Mouse (Mus musculus) liver, embryonic 13.5 days (tissue): Measurements from ENCODE around the gene Gm20873. TPM values are rescaled to one million over a fixed set of nuclear protein-coding genes. Genes with fewer than 3 reads are reported as not detected.
"Not testable (repeated sequence)": the region's sequence is repeated elsewhere in the genome, so short reads cannot be mapped to it uniquely, and the experiment has no call there.

Source experiments
- ATAC-seq: fragments of 200-750 bp; cut with Nextera tagmentation; 2 replicates; pipeline ENCODE4 v1.8.0; 2017; ENCODE audit warnings: low read depth, mild to moderate bottlenecking, moderate number of reproducible peaks, moderate library complexity
- DNase-seq: peaks from one replicate; pipeline ENCODE4 v3.0.0; 2022
- H3K27ac ChIP-seq: fragments of 300-500 bp; sonication (generic); 2 replicates; pipeline ENCODE4 v1.5.1; 2015; ENCODE audit warnings: moderate library complexity, mild to moderate bottlenecking, inconsistent platforms
- H3K27me3 ChIP-seq: fragments of 300-500 bp; sonication (generic); 2 replicates; pipeline ENCODE4 v1.6.1; 2015; ENCODE audit warnings: mild to moderate bottlenecking, inconsistent platforms
- H3K36me3 ChIP-seq: fragments of 300-500 bp; sonication (generic); 2 replicates; pipeline ENCODE4 v1.6.1; 2015; ENCODE audit warnings: mild to moderate bottlenecking, inconsistent platforms
- H3K4me1 ChIP-seq: fragments of 300-500 bp; sonication (generic); replicated peaks from 2 replicates; pipeline ENCODE4 v1.6.1; 2015; ENCODE audit warnings: inconsistent platforms
- H3K4me2 ChIP-seq: fragments of 300-500 bp; sonication (generic); 2 replicates; pipeline ENCODE4 v1.6.1; 2015; ENCODE audit warnings: inconsistent platforms, mild to moderate bottlenecking, moderate library complexity
- H3K4me3 ChIP-seq: fragments of 300-500 bp; sonication (generic); replicated peaks from 2 replicates; pipeline ENCODE4 v1.5.1; 2015; ENCODE audit warnings: mild to moderate bottlenecking, inconsistent platforms
- H3K9ac ChIP-seq: fragments of 300-500 bp; sonication (generic); 2 replicates; pipeline ENCODE4 v1.6.1; 2015; ENCODE audit warnings: mild to moderate bottlenecking, inconsistent platforms
- H3K9me3 ChIP-seq: fragments of 300-500 bp; sonication (generic); replicated peaks from 2 replicates; pipeline ENCODE4 v1.6.1; 2016; ENCODE audit warnings: inconsistent platforms
- WGBS: fragments of 180-500 bp; shearing (Covaris S2); methylation state at CpG from one replicate; pipeline ENCODE4 v1.1.7; 2015; ENCODE audit not compliant: insufficient replicate concordance; 5-methylcytosine and 5-hydroxymethylcytosine counted together
- polyA plus RNA-seq: library from polyadenylated mRNA; unstranded; fragments of >200 nt; fragmentation: Nextera tagmentation; extraction: Ambion mirVana; gene quantifications from 2 replicates; pipeline ENCODE4 v1.2.1, GENCODE M21; 2015

The Gm20873 gene
- polyA plus RNA-seq = not detected in 2 replicates

DNA sequence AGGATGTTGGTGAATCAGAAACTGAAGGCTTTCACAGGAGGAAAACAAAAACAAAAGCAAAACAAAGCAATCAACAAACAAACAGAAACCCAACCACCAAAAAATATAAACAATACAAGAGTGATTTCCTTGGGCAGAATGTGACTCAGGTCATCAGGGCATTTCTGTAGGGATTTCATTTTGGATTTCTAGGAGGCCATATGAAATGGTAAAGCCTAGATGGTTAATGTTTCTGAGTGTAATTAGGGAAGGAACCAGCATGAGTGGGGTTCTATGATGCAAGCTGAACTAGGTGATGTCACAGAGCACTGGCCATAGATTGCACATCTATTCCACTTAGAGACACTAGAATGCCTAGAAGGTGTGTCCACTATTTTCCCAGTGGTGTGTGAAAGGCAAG is at the start of gene Gm20873:
Gene Gm20873 (plus strand): TSS at position 301 of the 400 bp plus-strand sequence.
- not testable (repeated sequence) for H3K4me3 ChIP-seq, H3K27me3 ChIP-seq, DNase-seq, H3K27ac ChIP-seq, H3K36me3 ChIP-seq, H3K9ac ChIP-seq, H3K4me2 ChIP-seq, H3K4me1 ChIP-seq, ATAC-seq, H3K9me3 ChIP-seq

DNA sequence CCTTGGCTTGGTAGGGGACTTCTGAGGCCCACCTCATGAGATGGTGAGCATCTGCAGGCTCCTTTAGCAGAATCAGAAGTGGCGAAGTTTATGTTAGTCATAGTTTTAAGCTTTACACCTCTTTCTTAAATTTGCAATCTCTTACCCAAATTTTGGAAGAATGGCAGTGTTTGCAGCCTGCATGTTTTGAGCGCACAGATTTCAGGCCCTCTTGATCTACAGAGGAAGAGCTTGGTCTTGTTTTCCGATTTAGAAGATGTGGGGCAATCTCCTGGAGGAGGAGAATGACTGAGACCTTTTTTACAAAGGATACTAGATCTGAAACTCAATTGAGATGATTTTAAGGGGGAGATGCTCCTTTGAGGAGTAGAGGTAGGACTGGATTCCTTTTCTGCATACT is 29.0 kb upstream of the Gm20873 start, which contains the start of gene Gm21746:
Gene Gm21746 (minus strand): TSS at position 101 of the 400 bp plus-strand sequence.
- 48% methylated on average over 2 of the region's 3 CpGs for WGBS
- DNase-seq, H3K27me3 ChIP-seq: not testable (repeated sequence)

More for the DNA sequence above, 29.0 kb upstream of the Gm20873 start, which contains the start of gene Gm21746:
- H3K9me3 ChIP-seq, H3K4me2 ChIP-seq, H3K4me3 ChIP-seq, ATAC-seq, H3K27ac ChIP-seq, H3K36me3 ChIP-seq, H3K9ac ChIP-seq, H3K4me1 ChIP-seq: not testable (repeated sequence)

Other genes starting within 250 kb of the Gm20873 start
- not detected in 2 replicates for gene Gm21746, start 29.1 kb upstream of the Gm20873 start, polyA plus RNA-seq